Mouse (Mus musculus) colon, adult 2 months (tissue): ENCODE results near the gene Uba52. TPM values are rescaled to one million over a fixed set of nuclear protein-coding genes. Genes with fewer than 3 reads are reported as not detected.

Source experiments
- polyA plus RNA-seq: library from polyadenylated mRNA; depleted of rRNA; stranded (reverse); fragments of >200 nt; gene quantifications from 2 replicates; pipeline ENCODE4 v1.2.3, GENCODE M21; 2012; rRNA removed

Gene Uba52
- 633 and 1,054 TPM in 2 replicates for polyA plus RNA-seq

GRCm38 (mm10) chr8:70510228-70510915, at the start of gene Uba52:
Gene Uba52 (minus strand): TSS chr8:70510801.

GRCm38 (mm10) chr8:70539077-70539813, 28.6 kb upstream of the Uba52 start, which contains the start of gene Ell:
Gene Ell (plus strand): TSS chr8:70539457.

GRCm38 (mm10) chr8:70527512-70528181, 17.0 kb upstream of the Uba52 start, which contains the start of the genes Fkbp8 and Kxd1:
Gene Fkbp8 (plus strand): TSS chr8:70527724.
Gene Kxd1 (minus strand): TSS chr8:70527956.

GRCm38 (mm10) chr8:70506328-70507026, 4.1 kb downstream of the Uba52 start, which contains the start of gene Rex1bd:
Gene Rex1bd (minus strand): TSS chr8:70506752.

GRCm38 (mm10) chr8:70492664-70493640, 17.6 kb downstream of the Uba52 start, which contains the start of gene Crlf1:
Gene Crlf1 (plus strand): TSS chr8:70493158.

GRCm38 (mm10) chr8:70486941-70487520, 23.6 kb downstream of the Uba52 start, which contains the start of gene Tmem59l:
Gene Tmem59l (minus strand): TSS chr8:70487358.

GRCm38 (mm10) chr8:70476333-70477268, 34.0 kb downstream of the Uba52 start, which contains the start of gene Klhl26:
Gene Klhl26 (minus strand): TSS chr8:70476968.

Other genes with a start within 250 kb of the Uba52 start
- gene Homer3, start 228.0 kb downstream of the Uba52 start, polyA plus RNA-seq: 14.8 and 15.3 TPM in 2 replicates
- 50.8 and 53.9 TPM in 2 replicates for gene Ddx49, start 208.3 kb downstream of the Uba52 start, polyA plus RNA-seq
- 567 and 576 TPM in 2 replicates for gene Cope, start 208.3 kb downstream of the Uba52 start, polyA plus RNA-seq
- 1.2 and 1.3 TPM in 2 replicates for gene Cers1, start 195.0 kb downstream of the Uba52 start, polyA plus RNA-seq
- gene Gdf1, start 181.0 kb downstream of the Uba52 start, polyA plus RNA-seq: 1.4 and 2.2 TPM in 2 replicates
- gene Upf1, start 157.5 kb downstream of the Uba52 start, polyA plus RNA-seq: 39.4 and 51.9 TPM in 2 replicates
- 0.34 and 1.3 TPM in 2 replicates for gene Comp, start 137.2 kb downstream of the Uba52 start, polyA plus RNA-seq
- 18.2 and 20.8 TPM in 2 replicates for gene Crtc1, start 71.2 kb downstream of the Uba52 start, polyA plus RNA-seq
- 56.4 and 63.2 TPM in 2 replicates for gene Klhl26, start 33.8 kb downstream of the Uba52 start, polyA plus RNA-seq
- 4.8 TPM in 2 replicates for gene Tmem59l, start 23.4 kb downstream of the Uba52 start, polyA plus RNA-seq
- gene Crlf1, start 17.6 kb downstream of the Uba52 start, polyA plus RNA-seq: 4.5 and 6.0 TPM in 2 replicates
- gene Rex1bd, start 4.0 kb downstream of the Uba52 start, polyA plus RNA-seq: 161 and 243 TPM in 2 replicates
- gene Fkbp8, start 16.9 kb upstream of the Uba52 start, polyA plus RNA-seq: 577 and 594 TPM in 2 replicates
- gene Kxd1, start 17.2 kb upstream of the Uba52 start, polyA plus RNA-seq: 59.9 and 67.3 TPM in 2 replicates
- 35.1 and 39.9 TPM in 2 replicates for gene Ell, start 28.7 kb upstream of the Uba52 start, polyA plus RNA-seq
- 170 and 176 TPM in 2 replicates for gene Isyna1, start 83.6 kb upstream of the Uba52 start, polyA plus RNA-seq
- gene Ssbp4, start 98.1 kb upstream of the Uba52 start, polyA plus RNA-seq: 312 and 345 TPM in 2 replicates
- gene Lrrc25, start 105.4 kb upstream of the Uba52 start, polyA plus RNA-seq: 7.2 and 7.9 TPM in 2 replicates
- gene Gdf15, start 121.7 kb upstream of the Uba52 start, polyA plus RNA-seq: 19.1 and 30.3 TPM in 2 replicates
- 57.3 and 63.9 TPM in 2 replicates for gene Pgpep1, start 149.6 kb upstream of the Uba52 start, polyA plus RNA-seq
- gene Lsm4, start 162.4 kb upstream of the Uba52 start, polyA plus RNA-seq: 119 and 132 TPM in 2 replicates
- 1,330 and 1,620 TPM in 2 replicates for gene Jund, start 188.1 kb upstream of the Uba52 start, polyA plus RNA-seq
- 0.02 TPM in 1 of 2 replicates, not detected in the other for gene Iqcn, start 192.7 kb upstream of the Uba52 start, polyA plus RNA-seq
- gene Gm3336, start 207.7 kb upstream of the Uba52 start, polyA plus RNA-seq: 112 and 176 TPM in 2 replicates
- 3.6 and 6.5 TPM in 2 replicates for gene Pde4c, start 212.9 kb upstream of the Uba52 start, polyA plus RNA-seq
- gene Rab3a, start 243.9 kb upstream of the Uba52 start, polyA plus RNA-seq: 30.4 and 40.0 TPM in 2 replicates